Mouse (Mus musculus): ENCODE measurements around the gene Il1f9. TPM values are rescaled to one million over a fixed set of nuclear protein-coding genes. Genes with fewer than 3 reads are reported as not detected.

Gene Il1f9
- 0.40 TPM in 1 of 2 replicates, not detected in the other for polyA plus RNA-seq (2015; fragmentation: Nextera tagmentation; extraction: Ambion mirVana)

DNA sequence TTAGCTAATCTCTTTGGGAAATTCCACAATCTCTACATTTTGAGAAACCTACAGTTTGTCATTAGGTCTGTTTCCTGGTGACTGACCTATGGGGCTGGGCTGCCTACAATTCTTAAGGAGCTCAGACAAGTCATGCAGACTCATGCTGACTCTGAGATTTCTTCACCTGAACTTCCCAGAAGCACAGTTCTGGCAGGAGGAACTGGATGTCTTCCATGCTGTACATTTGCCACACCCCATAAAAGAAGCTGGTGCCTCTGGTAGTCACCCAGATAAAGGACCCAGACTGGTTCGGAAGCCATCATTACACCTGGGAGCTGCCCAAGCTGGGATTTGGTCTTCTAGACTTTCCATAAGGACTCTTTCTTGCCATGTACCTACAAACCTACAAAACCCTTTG lies at the start of gene Il1f9:
Gene Il1f9, plus strand, starts transcription at position 301 of the 400 bp plus-strand sequence.

DNA sequence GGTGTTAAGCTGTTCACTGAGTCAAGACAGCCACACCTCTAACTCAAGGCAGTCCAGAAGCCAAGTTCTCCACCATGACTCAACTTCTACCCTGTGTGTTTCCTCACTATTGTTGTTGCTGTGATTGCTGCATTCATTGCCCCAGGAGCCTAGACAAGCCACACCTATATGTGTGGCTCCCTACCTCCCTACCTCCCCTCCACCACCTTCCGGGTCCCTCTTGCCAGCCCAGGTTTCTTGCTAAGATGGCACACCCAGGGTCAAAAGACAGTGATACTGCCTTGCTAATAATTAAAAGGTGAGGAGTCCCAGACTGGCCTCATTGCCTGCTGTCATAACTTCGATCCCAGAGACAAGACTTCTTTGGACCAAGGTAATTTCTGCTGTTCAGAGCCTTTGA lies 33.4 kb upstream of the Il1f9 start, which contains the start of gene Il1f8:
Gene Il1f8, plus strand, starts transcription at position 301 of the 400 bp plus-strand sequence.

DNA sequence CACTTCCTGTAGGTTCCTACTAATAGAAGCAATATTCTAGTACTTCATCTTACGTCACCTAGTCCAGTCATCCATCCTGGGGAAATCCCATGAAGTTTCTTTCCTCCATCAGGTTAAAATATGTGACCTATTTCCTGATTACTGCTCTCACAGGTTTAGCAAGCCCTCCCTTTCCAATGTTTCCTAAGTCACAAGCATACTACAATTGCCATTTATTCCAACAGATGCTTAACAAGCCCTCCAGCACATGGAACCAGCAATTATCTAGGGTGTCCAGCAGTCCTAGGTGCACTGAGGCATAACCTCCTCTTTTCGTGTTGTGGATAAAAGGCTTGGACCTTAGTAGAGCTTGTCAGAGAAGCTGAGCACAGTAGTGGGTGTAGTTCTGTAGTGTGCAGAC lies 28.8 kb downstream of the Il1f9 start, which contains the start of gene Il1f6:
Gene Il1f6, plus strand, starts transcription at position 301 of the 400 bp plus-strand sequence.

Other genes starting within 250 kb of the Il1f9 start
- 9.0 and 12.9 TPM in 2 replicates for gene Hnmt, start 137.1 kb upstream of the Il1f9 start, polyA plus RNA-seq (2015; fragmentation: Nextera tagmentation; extraction: Ambion mirVana)
- gene Tbpl2, start 89.9 kb upstream of the Il1f9 start, polyA plus RNA-seq (2015; fragmentation: Nextera tagmentation; extraction: Ambion mirVana) = not detected in 2 replicates
- not detected in 2 replicates for gene Il1f8, start 33.3 kb upstream of the Il1f9 start, polyA plus RNA-seq (2015; fragmentation: Nextera tagmentation; extraction: Ambion mirVana)
- not detected in 2 replicates for gene Il1f6, start 28.9 kb downstream of the Il1f9 start, polyA plus RNA-seq (2015; fragmentation: Nextera tagmentation; extraction: Ambion mirVana)
- 0.16 and 0.30 TPM in 2 replicates for gene Il1f5, start 90.5 kb downstream of the Il1f9 start, polyA plus RNA-seq (2015; fragmentation: Nextera tagmentation; extraction: Ambion mirVana)
- gene Il1f10, start 104.7 kb downstream of the Il1f9 start, polyA plus RNA-seq (2015; fragmentation: Nextera tagmentation; extraction: Ambion mirVana) = not detected in 2 replicates
- gene Il1rn, start 150.4 kb downstream of the Il1f9 start, polyA plus RNA-seq (2015; fragmentation: Nextera tagmentation; extraction: Ambion mirVana) = 17.7 and 17.9 TPM in 2 replicates
- 10.4 and 11.4 TPM in 2 replicates for gene Psd4, start 181.1 kb downstream of the Il1f9 start, polyA plus RNA-seq (2015; fragmentation: Nextera tagmentation; extraction: Ambion mirVana)

Measured in urinary bladder, postnatal 0 days (tissue).